Mouse (Mus musculus) left cerebral cortex, postnatal 36 days (tissue): ENCODE measurements at regions not wholly inside any gene's neighbourhood (a gene's known extent, or its start where the extent isn't known, plus 50 kb on each side); places are given as distances from the start of the nearest gene placed in this dataset.

ENCODE experiments used
- DNase-seq, 2 experiments: peaks; one replicate each; pipeline ENCODE4 v3.0.0; 2021 to 2022; ENCODE audit warnings: low spot score in 2 of 2, mixed read lengths in 1 of 2
- intact Hi-C: fragments of 180-260 bp; cut with DNase I; formaldehyde crosslinking; loops from one replicate; pipeline ENCODE4 v1.15.1; 2025

DNA sequence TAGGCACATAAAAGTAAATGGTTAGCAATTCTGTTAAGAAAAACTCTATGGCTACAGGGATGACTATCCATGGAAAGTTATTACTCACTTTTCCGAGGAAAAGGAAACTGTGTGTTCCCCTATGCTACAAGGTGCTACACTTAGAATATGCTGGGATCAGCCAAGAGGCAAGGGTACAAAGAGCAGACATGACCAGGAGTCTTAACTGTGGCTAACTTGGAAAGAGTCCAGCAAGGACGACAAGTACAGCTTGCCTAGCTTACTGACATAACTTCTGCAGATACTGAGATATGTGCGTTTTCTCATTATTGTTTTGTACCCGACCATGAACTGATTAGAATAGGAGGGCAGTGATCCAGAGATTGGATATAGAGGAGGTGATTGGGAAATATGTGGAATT is 296.4 kb downstream of the Gm16223 start:
- intact Hi-C loops = no loop called here
- no peak for DNase-seq

DNA sequence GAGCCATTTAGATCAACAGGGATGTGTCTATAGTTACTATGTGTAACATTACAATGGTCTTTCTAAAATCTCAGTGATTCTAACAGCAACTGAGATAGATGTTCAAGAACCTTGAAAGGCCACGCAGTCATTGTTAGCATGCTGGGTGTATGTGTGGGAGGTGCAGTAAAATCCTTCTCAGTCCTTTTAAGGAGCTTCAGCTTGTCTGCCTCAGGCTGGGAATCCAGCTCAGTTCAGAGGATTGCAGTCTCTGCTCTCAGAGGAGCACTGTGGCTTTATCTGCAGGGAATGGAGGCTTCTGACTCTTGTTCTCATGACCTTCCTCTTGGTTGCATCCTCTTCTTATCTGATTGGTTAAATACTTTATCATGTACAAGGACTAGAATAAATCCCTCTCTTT is 320.2 kb downstream of the Gm16223 start:
- intact Hi-C loops = no loop called here

DNA sequence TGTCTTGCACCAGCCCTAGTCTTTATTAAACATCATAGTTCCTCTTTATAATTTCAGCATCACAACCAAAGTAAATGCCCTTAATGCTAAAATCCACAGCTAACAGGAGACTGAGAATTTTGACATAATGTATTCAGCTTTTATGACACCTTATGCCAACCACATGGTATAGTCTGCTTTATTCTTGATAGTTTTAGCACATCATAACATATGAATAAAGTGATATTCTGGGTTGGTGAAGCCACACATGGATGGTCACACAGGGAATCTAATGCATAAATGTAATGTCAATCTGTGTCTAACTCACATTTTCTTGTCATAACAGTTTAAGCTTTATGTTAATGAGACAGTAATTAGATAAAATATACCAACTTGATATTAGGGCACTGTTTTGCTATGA is 328.9 kb downstream of the Gm16223 start:
- DNase-seq = no peak

More for the DNA sequence above, 320.2 kb downstream of the Gm16223 start:
- peak in 1 of 2 experiments; percentile 6 for DNase-seq

DNA sequence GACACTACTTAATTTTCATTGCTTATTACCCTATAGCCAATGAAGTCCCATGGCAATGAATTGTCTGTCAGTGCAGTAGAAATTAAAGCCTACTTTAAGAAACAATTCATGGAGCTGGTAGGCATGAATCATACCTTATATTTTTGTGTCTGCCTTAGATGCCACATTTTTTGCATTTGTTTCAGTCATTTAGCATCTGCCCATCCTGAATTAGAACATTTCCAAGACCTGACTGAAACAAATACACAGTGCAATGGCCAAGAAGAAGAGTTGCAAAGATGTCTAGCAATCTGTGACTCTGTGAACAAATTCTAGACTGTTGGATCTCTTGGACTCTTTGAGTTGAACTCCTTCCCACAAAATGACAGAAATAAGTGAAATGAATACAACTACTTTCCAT is 342.2 kb downstream of the Gm16223 start:
- intact Hi-C loops = loop anchor here (10.0 kb wide), 1 partner anchor 825 kb away; the partner anchor contains the start of gene Cpeb2
- no peak for DNase-seq

More for the DNA sequence above, 328.9 kb downstream of the Gm16223 start:
- intact Hi-C loops = no loop called here

DNA sequence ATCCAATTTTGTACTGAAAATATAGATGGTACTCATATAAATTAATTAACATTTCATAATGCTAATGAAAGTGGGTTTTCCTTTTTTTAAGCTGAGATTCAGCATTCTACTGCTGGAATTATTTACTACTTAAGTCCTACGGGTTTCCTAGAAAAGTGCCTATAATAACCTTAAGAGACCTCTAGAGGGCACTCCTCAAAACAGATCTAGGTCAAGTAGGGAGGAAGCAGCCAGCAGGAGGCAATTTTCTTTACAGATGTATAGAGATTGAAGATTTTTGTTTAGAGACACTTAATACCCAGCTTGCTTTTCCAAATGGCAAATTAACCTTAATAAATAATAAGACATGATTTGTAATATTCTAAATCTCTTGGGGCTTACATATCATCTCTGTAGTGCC is 344.5 kb downstream of the Gm16223 start:
- DNase-seq = no peak
- intact Hi-C loops = loop anchor here (10.0 kb wide), 1 partner anchor 823 kb away; the partner anchor contains the start of gene Cpeb2

DNA sequence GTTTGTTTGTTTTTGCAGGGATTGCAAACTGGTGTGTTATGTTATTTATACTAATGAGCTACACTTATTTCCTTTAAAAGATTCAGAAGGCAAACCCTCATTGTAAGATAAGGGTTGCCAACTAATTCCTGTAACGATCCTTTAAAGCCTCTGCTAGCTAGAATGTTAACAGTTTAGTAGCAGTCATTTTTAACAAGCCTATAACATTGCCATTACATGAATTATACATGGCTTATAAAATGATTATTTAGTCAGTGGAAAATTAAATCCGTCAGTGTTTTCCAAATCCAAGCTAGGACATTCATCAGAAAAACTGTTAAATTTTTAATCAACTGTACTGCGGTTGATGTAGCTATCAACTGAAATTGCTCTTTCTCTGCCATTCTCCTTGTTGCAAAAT is 358.1 kb downstream of the Gm16223 start:
- no peak for DNase-seq
- intact Hi-C loops = no loop called here

DNA sequence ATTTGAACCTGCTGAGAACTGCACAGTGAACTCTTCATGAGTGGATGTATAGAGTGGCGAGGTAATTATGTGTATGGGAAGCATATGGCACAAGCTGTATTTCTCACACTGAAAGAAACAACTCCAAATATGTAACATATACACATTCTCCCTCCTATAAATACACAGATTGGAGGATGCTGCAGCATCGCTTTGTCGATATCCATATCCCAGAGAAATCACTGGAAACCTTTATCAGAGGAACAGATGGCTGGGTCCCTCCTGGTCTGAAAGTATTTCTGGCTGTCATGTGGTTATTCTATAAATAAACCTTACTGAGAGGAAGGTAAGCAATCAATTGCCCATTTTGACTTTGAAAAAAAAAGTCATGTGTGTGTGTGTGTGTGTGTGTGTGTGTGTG is 365.4 kb downstream of the Gm16223 start:
- intact Hi-C loops = no loop called here
- DNase-seq = no peak

DNA sequence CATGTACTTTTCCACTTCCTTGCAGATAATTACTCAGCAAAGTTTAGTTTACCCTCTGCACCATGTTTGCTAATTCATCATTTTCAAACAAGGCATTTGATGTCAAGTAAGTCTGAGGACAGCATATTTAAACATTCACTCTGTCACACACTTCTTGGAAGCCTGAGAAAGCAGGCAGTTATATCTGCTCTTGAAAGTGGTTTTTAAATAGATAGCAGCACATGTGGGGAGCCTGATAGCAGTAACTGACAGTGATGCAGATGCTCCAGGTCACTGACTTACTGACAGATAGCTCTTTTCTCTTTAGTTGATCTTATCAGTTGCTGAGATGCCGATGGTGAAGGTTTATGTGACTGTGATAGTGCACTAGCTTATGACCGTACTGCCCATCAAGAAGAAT is 380.9 kb downstream of the Gm16223 start:
- intact Hi-C loops = no loop called here
- no peak for DNase-seq

DNA sequence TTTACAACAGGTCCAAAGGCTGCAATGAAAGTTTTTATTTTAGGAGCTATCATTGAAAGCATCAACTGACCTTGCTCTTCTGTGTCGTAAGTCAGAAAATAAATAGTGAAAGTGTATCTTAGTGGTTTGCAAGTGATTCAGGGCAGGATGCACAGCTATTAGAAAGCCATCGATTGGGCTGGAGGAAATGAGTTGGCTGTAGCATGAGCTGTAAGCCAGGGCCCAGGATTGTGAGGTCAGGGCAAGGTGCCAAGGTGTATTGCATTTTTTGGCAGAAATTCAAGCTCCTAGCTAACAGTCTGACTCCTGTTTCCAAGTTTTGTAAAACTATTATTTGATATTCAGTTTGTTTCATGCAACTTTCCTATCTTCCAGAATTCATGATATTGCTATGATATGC is 381.8 kb downstream of the Gm16223 start:
- intact Hi-C loops = no loop called here
- DNase-seq = no peak

DNA sequence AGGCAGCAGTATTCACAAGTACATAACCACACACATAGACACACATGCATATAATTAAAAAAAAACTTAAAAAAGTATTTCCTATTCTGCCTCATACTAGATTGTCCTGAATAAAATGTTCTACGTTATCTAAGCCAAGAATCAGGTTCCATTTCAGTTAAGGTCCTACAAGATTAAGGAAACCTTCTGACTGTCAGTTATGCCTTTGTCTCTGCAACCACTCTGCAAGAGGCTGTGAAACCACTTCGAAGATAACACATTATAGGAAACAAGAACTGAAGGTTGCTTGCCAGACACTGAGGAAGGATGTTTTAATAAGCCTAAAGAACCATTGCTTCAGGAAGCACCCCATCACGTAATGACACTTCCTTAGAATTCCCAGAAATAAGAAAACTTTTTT is 385.9 kb downstream of the Gm16223 start:
- DNase-seq = no peak
- intact Hi-C loops = no loop called here

DNA sequence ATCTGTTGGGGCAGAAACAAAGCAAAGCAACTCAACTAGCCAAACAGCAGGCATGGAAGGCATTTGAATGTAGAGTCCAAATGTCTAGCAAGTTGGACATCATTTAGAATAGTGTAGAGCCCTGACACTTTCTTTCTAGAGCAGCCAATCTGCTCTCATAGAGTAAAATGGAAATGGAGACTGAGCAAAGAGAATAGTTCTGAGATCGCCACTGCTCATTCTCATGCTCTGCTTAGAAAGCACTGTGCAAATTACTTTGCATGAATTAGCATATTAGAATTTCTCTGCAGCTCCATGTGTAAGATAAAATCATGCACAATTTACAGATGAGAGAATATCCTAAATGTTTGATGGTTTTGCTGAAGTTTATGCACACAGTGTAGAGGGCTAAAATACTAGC is 393.4 kb downstream of the Gm16223 start:
- intact Hi-C loops = no loop called here
- no peak for DNase-seq

DNA sequence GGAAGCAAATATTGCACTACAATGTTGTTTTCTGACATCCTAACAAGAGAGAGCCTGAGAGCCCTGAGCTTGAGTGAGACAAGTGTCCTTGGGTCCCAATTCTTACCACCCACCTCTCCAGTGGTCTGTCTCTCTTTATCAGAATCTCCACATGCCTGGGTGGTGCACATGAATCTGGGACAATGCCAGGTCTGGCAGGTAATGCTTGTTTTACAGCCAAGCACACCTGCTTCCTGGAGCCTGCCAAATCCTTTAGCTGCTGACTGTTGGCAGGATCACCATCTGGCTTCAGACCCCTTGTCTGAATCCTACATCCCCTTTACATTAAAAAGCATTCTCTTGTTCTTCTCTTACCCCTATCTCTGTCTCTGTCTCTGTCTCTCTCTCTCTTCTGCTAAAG is 397.1 kb downstream of the Gm16223 start:
- no peak for DNase-seq
- intact Hi-C loops = no loop called here

DNA sequence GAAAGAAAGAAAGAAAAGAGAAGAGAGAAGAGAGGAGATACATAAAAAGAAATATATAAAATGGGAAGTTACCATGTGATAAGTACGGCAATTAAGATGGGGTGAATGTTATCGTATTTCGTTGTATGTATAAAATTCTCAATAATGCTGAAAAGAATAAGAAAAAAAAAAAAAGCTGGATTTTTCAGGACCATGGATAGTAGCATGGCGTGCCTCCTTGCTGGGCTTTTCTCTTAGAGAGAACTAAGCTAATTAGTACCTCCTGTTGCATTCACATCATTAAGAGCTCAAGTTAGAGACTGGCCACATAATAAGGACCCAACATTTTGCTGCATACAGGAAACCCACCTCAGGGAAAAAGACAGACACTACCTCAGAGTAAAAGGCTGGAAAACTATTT is 405.7 kb downstream of the Gm16223 start:
- intact Hi-C loops = no loop called here
- DNase-seq = no peak

DNA sequence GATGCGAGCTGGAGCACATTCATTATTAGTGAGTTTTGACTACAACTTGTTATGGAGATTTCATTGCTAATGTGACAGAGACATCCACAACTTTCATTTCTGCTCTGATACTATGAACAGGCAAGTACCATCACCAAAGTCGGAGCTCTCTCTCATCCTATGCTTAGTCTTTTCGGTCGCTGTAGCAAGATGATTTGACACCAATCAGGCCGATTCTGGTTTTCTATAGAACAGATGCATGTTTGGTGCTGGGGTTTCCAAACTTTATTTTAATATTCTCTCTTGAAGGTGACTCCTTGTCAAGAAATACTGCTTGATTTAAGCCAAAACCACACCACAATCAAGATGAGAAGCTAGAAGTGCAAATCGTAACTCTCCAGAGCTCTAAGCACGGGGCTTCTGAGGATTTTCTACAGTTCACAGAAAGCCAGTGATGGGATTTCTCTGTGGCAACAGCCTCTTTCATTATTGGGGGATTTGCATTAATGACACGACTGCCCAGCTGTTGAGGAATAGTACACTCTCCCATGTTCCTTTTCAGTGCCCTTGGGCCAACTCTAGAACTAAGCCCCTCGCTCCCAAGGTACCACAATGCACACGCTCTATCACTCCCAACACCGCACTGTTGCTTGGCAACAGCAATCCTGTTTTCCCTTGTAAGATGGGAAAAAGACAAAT is 434.5 kb downstream of the Gm16223 start:
- DNase-seq = no peak
- intact Hi-C loops = no loop called here

DNA sequence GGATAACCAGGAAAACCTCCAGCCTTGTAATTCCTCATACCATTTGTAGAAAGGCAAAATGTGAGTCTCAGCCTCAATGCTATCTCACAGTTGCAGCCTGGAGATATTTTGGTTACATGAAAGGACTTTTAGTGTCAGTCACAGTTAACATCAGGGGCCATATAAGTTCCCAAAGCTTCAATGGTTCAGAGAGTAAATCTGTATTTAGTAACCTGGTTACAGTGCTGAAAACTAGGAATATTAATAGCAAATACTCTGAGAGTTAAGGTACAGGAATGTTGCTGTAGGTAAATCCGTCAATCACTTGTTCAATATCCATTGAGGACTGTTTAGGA is 435.0 kb downstream of the Gm16223 start:
- intact Hi-C loops = no loop called here
- no peak for DNase-seq

DNA sequence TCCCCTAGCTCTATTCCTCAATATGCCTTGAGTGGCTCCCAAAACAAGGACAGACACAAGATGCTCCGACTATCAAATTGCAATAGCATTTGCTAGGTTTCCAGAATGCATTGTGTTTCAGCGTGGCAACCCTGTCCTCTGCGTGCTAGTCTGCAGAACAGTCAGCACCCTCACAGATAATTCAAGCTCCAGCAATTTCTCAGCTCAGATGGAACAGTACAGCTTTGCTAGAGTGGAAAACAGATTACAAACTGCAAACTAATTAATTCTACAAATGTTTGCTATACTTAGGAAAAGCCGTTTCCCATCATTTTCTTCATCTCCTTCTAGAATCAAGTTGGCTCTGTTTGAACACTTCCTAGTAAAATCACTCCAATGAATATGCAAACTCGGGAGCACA is 441.4 kb downstream of the Gm16223 start:
- DNase-seq = no peak
- intact Hi-C loops = no loop called here

DNA sequence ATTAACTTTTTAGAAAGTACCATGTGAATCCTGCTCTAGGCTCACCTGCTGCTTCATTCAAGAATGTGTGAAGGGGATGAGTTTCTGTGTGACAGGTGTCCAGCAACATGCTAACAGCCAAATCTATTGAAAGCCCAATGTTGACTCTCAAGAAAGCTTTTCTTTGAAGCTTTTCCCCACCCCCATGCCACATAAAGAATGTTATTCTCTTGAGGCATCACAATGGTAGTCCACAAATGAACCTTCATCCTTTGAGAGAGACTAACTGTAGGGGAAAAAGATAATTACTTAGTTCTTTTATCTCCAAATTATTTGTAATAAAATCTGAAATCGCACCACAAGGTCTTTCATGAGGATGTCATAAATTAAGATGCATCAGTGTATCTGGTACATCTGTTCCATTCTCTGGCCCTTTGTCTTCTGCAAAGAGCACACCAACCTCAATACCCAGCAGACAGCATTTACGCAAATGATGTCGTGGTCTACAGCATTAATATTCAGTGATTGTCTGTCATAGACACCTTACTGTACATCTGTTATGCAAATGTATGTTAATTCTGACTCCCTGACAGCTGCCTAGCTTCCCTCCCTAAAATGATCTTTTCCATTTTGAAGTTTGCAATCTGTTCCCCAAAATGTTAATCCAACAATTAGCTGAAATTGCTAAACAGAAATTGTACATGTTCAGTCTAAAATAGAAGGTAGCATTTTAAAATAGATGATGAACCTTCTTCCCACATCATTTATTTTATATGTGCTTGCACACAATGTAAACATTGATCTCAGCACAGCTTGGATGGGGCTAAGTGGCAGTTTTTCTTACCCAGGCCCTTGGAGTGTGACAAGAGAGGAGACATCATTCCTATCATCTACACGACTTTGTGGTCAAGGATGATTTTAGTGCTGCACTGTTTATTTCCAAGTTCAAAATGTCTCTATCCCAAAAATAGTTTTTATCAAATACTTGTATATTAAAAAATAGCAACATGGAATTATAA is 455.7 kb downstream of the Gm16223 start:
- intact Hi-C loops = no loop called here
- DNase-seq = no peak

DNA sequence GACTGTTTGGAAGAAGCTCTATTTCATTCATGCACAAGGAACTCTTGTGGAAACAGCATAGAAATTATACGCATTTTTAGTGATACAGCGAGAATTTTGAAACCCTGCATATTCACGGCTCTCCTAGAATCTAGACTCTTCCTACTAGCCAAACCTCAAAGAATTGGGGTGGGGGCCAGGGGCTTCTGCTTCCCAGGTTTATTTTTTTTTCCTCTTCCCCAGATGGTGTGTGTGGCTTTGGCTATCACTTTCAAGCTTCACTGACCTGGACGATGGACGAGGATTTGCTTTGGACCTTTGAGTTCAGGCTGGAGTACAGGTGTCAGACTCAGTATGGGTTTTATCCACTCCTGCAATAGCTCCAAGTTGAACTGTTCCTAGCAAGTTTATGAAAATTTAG is 457.7 kb downstream of the Gm16223 start:
- intact Hi-C loops = no loop called here

DNA sequence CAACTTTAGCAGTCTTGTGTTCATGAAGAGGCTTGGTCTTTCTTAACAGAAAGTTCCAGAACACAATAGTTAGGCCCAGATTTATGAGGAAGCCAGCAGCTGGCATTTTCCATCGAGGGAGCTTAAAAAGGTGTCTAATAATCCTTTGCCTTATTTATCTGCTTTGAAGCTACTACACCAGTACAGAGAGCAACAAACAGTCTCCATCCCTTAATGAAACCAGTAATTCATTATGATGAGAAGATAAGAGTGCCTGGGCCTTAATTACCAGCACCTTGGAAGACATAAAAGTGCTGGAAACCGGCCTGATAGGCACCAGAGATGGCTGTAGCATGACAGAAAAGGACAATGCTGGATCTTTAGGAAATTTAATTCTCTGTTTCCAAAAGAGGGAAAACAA is 492.8 kb downstream of the Gm16223 start:
- no peak for DNase-seq
- intact Hi-C loops = no loop called here

More for the DNA sequence above, 457.7 kb downstream of the Gm16223 start:
- no peak for DNase-seq

DNA sequence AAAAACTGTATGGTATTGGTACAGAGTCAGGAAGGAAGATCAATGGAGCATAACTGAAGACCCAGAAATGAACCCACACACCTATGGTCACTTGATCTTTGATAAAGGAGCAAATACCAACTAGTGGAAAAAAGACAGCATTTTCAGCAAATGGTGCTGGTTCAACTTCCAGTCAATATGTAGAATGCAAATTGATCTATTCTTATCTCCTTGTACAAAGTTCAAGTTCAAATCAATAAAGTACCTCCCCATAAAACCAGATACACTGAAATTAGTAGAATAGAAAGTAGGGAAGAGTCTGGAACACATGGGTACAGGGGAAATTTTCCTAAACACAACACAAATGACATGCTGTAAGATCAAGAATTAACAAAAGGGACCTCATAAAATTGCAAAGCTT is 495.6 kb downstream of the Gm16223 start:
- intact Hi-C loops = no loop called here
- no peak for DNase-seq

DNA sequence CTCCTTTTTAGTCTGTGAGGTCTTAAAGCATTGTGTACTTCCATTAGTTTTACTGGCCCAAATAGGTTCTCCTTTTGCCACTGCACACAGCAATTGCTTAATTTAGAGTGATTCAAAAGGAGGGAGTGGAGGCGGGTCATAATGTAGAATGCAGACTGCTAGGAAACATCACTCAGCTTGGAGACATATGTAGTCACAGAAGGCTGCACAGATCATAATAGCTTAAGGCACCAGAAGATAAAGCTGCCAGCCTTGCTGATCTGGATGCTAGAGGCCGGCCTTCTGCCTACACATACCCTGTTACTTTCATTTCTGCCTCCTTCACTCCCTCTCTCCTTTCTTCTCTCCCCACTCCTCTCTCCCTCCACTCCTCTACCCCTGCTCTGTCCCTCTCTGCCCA is 508.2 kb downstream of the Gm16223 start:
- DNase-seq = no peak
- intact Hi-C loops = no loop called here
